Comparison of ENCODE assay signal across 13 mouse cellular contexts in genomic region chr12:79444646-79445045, GRCm38 (mm10).
"Had no signal": no experiment of that assay in that cellular context is flagged by ENCODE, and none has a peak within 500 bp of the region (broad histone marks: within the 10 kb centered on the region; RNA-seq: fewer than 3 reads in every experiment).

No protein-coding gene starts in this region.

- ATAC-seq: liver, embryonic 12.5 days; midbrain, embryonic 16.5 days had no signal

- H3K27ac ChIP-seq: limb, embryonic 15.5 days; liver, embryonic 12.5 days; midbrain, embryonic 12.5 days had no signal

- H3K4me3 ChIP-seq: limb, embryonic 15.5 days; liver, embryonic 12.5 days; midbrain, embryonic 12.5 days had no signal

- DNase-seq: kidney, adult 9 months; kidney, postnatal 10 days; kidney, postnatal 4 days; lung, postnatal 10 days; lung, postnatal 4 days; right cerebral cortex, adult 18-20 months; right cerebral cortex, postnatal 25 days; thymus, adult 18-20 months; thymus, postnatal 14 days had no signal
